Mouse (Mus musculus) heart, embryonic 13.5 days (tissue): ENCODE data around the gene Fam118b. TPM values are rescaled to one million over a fixed set of nuclear protein-coding genes. Genes with fewer than 3 reads are reported as not detected.

Experiments used
- polyA plus RNA-seq: library from polyadenylated mRNA; unstranded; fragments of >200 nt; fragmentation: Nextera tagmentation; extraction: Ambion mirVana; gene quantifications from 2 replicates; pipeline ENCODE4 v1.2.1, GENCODE M21; 2015

Fam118b gene
- polyA plus RNA-seq, 1 experiment from 2014 or later, result 28.1 TPM

Other genes with a start within 250 kb of the Fam118b start
- 15.4 and 20.9 TPM in 2 replicates for gene St3gal4, start 148.5 kb downstream of the Fam118b start, polyA plus RNA-seq
- gene Dcps, start 91.7 kb downstream of the Fam118b start, polyA plus RNA-seq, result 60.0 and 69.6 TPM in 2 replicates
- 88.8 and 94.4 TPM in 2 replicates for gene Srpr, start 67.6 kb downstream of the Fam118b start, polyA plus RNA-seq
- gene Tirap, start 67.5 kb downstream of the Fam118b start, polyA plus RNA-seq, result 8.1 and 9.5 TPM in 2 replicates
- 59.1 and 63.7 TPM in 2 replicates for gene Foxred1, start 56.8 kb downstream of the Fam118b start, polyA plus RNA-seq
- gene Rpusd4, start 60 bp upstream of the Fam118b start, polyA plus RNA-seq, result 19.4 and 22.1 TPM in 2 replicates
- 5.0 and 5.4 TPM in 2 replicates for gene Cdon, start 153.3 kb upstream of the Fam118b start, polyA plus RNA-seq